Mouse (Mus musculus): Measurements from ENCODE around the gene Arhgap32. TPM values are rescaled to one million over a fixed set of nuclear protein-coding genes. Genes with fewer than 3 reads are reported as not detected.
A peak's percentile ranks its signal among the peaks of the same experiment; 100 is the strongest.

Gene Arhgap32
- polyA plus RNA-seq, 1 experiment, result 59.2 TPM

DNA sequence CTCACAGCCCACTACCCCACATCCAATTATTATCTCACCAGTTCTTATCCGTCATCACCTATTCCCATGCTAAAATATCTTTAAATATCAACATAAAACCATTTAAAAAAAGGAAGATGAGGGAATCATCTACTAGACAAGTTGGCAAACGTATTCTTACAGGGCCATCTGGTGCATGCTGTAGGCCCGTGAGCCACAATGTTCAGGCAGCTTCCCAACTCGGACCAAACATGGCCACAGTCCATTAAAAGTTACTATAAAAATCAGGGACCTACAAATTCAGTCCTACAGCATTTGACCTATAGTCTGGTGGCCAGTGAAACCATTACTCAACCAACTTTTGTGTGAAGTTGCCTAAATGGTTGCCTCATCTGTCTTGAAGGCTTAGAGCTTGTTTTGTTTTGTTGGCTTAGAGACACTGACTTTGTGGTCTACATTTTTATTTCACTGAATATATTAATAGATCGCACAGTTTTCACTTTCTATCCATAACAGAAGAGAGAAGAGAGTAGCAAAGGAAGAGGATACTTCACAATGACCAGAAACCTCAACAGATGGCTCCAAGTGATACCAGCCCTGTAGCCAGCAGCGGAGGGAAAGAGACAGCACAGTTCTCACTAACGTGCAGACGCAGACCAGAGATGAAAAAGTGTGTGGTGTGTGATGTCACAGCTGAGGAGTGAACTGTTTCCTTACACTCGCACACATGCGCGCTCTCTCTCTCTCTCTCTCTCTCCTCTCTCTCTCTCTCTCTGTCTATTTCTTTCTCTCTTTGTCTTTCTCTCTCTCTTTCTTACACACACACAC, 34.1 kb downstream of the Arhgap32 start:
- Histone ChIP-seq H3K27ac (ENCODE audit: insufficient read depth, low read length) (no peak overlapping the region), H3K36me3 (ENCODE audit: control insufficient read depth, insufficient read depth, low read length, poor library complexity, severe bottlenecking) (no peaks in the 10 kb centered on the region), H3K9ac (ENCODE audit: low read depth, poor library complexity, severe bottlenecking) (no peak overlapping the region), H3K4me1 (ENCODE audit: control insufficient read depth, insufficient read depth, low read length) (no peaks in the 10 kb centered on the region), H3K4me3 (ENCODE audit: low read depth, low read length) (no peak overlapping the region), H3K27me3 (ENCODE audit: control insufficient read depth, insufficient read depth, low read length, poor library complexity, severe bottlenecking) (no peaks in the 10 kb centered on the region), H3K9me3 (replicated peaks; ENCODE audit: control insufficient read depth, insufficient read depth, low read length, poor library complexity, severe bottlenecking) (no peaks in the 10 kb centered on the region)
- TF ChIP-seq CTCF (IDR thresholded peaks at IDR 0.05; ENCODE audit: low read depth, low read length) (no peak), POLR2A (IDR thresholded peaks at IDR 0.05; ENCODE audit: insufficient read depth, low read length) (no peak), EP300 (IDR thresholded peaks at IDR 0.05; ENCODE audit: insufficient read depth, low read depth, low read length) (no peak)

DNA sequence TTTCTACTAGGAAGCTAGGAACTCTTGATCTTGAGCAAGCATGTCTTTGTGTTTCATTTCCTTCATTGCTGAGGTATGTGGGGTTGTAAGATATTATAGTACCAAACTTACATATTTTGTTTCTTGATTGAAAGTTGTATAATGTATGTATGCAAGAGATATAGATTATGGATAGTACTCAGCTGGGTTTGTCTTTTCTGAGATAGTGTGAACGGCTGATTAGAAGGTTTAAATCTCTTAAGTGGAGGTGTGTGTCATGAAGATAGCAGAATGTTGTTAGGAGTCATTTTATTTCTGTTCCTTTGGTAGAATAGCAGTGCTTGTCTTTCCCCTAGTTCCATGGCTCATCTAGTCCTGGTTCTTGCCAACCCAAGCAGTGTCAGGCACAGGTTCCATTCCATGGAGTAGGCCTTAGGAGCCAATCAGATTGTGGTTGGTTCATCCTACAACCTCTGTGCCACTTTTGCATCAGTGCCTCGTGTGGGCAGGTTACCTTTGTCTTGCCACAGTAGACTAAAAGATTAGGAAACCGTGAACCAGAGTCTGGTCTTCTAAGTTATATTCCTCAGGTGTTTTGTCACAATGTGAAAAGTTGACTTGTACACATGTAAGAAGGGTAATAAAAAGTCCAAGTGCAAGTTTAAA, 38.9 kb downstream of the Arhgap32 start:
- no peaks in the 10 kb centered on the region for H3K9me3 ChIP-seq (replicated peaks; ENCODE audit: control insufficient read depth, insufficient read depth, low read length, poor library complexity, severe bottlenecking)
- H3K4me3 ChIP-seq (ENCODE audit: low read depth, low read length), result no peak overlapping the region
- no peak overlapping the region for H3K9ac ChIP-seq (ENCODE audit: low read depth, poor library complexity, severe bottlenecking)
- no peak overlapping the region for H3K27ac ChIP-seq (ENCODE audit: insufficient read depth, low read length)
- no peaks in the 10 kb centered on the region for H3K4me1 ChIP-seq (ENCODE audit: control insufficient read depth, insufficient read depth, low read length)
- no peak for TF ChIP-seq CTCF (IDR thresholded peaks at IDR 0.05; ENCODE audit: low read depth, low read length)
- TF ChIP-seq EP300 (IDR thresholded peaks at IDR 0.05; ENCODE audit: insufficient read depth, low read depth, low read length), result no peak
- TF ChIP-seq POLR2A (IDR thresholded peaks at IDR 0.05; ENCODE audit: insufficient read depth, low read length), result no peak
- no peaks in the 10 kb centered on the region for H3K27me3 ChIP-seq (ENCODE audit: control insufficient read depth, insufficient read depth, low read length, poor library complexity, severe bottlenecking)
- no peaks in the 10 kb centered on the region for H3K36me3 ChIP-seq (ENCODE audit: control insufficient read depth, insufficient read depth, low read length, poor library complexity, severe bottlenecking)

- Histone ChIP-seq H3K9me3 (replicated peaks; ENCODE audit: control insufficient read depth, insufficient read depth, low read length, poor library complexity, severe bottlenecking) (no peaks in the 10 kb centered on the region), H3K36me3 (ENCODE audit: control insufficient read depth, insufficient read depth, low read length, poor library complexity, severe bottlenecking) (no peaks in the 10 kb centered on the region), H3K27me3 (ENCODE audit: control insufficient read depth, insufficient read depth, low read length, poor library complexity, severe bottlenecking) (no peaks in the 10 kb centered on the region), H3K27ac (ENCODE audit: insufficient read depth, low read length) (no peak overlapping the region), H3K9ac (ENCODE audit: low read depth, poor library complexity, severe bottlenecking) (no peak overlapping the region), H3K4me3 (ENCODE audit: low read depth, low read length) (no peak overlapping the region), H3K4me1 (ENCODE audit: control insufficient read depth, insufficient read depth, low read length) (no peaks in the 10 kb centered on the region)
- TF ChIP-seq EP300 (IDR thresholded peaks at IDR 0.05; ENCODE audit: insufficient read depth, low read depth, low read length) (no peak), POLR2A (IDR thresholded peaks at IDR 0.05; ENCODE audit: insufficient read depth, low read length) (no peak), CTCF (IDR thresholded peaks at IDR 0.05; ENCODE audit: low read depth, low read length) (no peak)
Observed at GRCm38 (mm10) chr9:32156706-32157105, 40.8 kb downstream of the Arhgap32 start.

DNA sequence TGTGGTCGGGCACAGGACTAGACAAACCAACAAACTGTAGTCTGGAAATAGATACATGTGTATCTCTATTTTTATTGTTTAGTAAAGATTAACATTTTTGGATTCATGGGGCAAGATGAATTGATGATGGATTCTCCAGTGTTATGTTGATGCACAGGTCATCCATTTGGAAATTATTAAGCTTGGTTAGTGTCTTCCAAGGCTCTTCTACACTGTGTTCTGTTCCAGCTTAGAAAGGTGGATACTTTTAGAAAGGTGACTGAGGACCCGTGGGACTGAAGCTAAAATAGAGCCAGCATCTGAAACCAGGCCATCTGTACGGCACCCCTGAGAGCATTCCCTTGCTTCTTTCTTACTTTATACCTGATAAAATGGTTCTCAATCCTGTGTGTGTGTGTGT, 41.3 kb downstream of the Arhgap32 start:
- TF ChIP-seq EP300 (IDR thresholded peaks at IDR 0.05; ENCODE audit: insufficient read depth, low read depth, low read length) (no peak), CTCF (IDR thresholded peaks at IDR 0.05; ENCODE audit: low read depth, low read length) (no peak), POLR2A (IDR thresholded peaks at IDR 0.05; ENCODE audit: insufficient read depth, low read length) (no peak)
- no peaks in the 10 kb centered on the region for H3K36me3 ChIP-seq (ENCODE audit: control insufficient read depth, insufficient read depth, low read length, poor library complexity, severe bottlenecking)
- no peak overlapping the region for H3K4me3 ChIP-seq (ENCODE audit: low read depth, low read length)
- no peaks in the 10 kb centered on the region for H3K9me3 ChIP-seq (replicated peaks; ENCODE audit: control insufficient read depth, insufficient read depth, low read length, poor library complexity, severe bottlenecking)
- H3K4me1 ChIP-seq (ENCODE audit: control insufficient read depth, insufficient read depth, low read length), result no peaks in the 10 kb centered on the region
- H3K27me3 ChIP-seq (ENCODE audit: control insufficient read depth, insufficient read depth, low read length, poor library complexity, severe bottlenecking), result no peaks in the 10 kb centered on the region
- no peak overlapping the region for H3K27ac ChIP-seq (ENCODE audit: insufficient read depth, low read length)
- H3K9ac ChIP-seq (ENCODE audit: low read depth, poor library complexity, severe bottlenecking), result no peak overlapping the region

- Histone ChIP-seq H3K36me3 (ENCODE audit: control insufficient read depth, insufficient read depth, low read length, poor library complexity, severe bottlenecking) (no peaks in the 10 kb centered on the region), H3K4me1 (ENCODE audit: control insufficient read depth, insufficient read depth, low read length) (no peaks in the 10 kb centered on the region), H3K9me3 (replicated peaks; ENCODE audit: control insufficient read depth, insufficient read depth, low read length, poor library complexity, severe bottlenecking) (no peaks in the 10 kb centered on the region), H3K27me3 (ENCODE audit: control insufficient read depth, insufficient read depth, low read length, poor library complexity, severe bottlenecking) (no peaks in the 10 kb centered on the region), H3K27ac (ENCODE audit: insufficient read depth, low read length) (no peak overlapping the region), H3K4me3 (ENCODE audit: low read depth, low read length) (no peak overlapping the region), H3K9ac (ENCODE audit: low read depth, poor library complexity, severe bottlenecking) (no peak overlapping the region)
- TF ChIP-seq CTCF (IDR thresholded peaks at IDR 0.05; ENCODE audit: low read depth, low read length), result peak; percentile 78
- TF ChIP-seq POLR2A (IDR thresholded peaks at IDR 0.05; ENCODE audit: insufficient read depth, low read length), result no peak
Observed at GRCm38 (mm10) chr9:32158837-32159543, 43.1 kb downstream of the Arhgap32 start.

All from ES-Bruce4 (cell line).